Mouse (Mus musculus) E14TG2a.4 (cell line): Measurements from ENCODE around the gene Reg3a.
"Not testable (repeated sequence)": the region's sequence is repeated elsewhere in the genome, so short reads cannot be mapped to it uniquely, and the experiment has no call there.

Experiments
- CTCF ChIP-seq: conservative IDR thresholded peaks from 2 replicates; pipeline ENCODE4 v1.5.1; 2014; ENCODE audit warnings: low read length
- POU5F1 ChIP-seq: IDR thresholded peaks from 2 replicates; pipeline ENCODE4 v1.6.1; 2014; ENCODE audit warnings: low read length, borderline replicate concordance

- not testable (repeated sequence) for TF ChIP-seq CTCF, POU5F1
These were observed 41.9 kb downstream of the Reg3a start, which contains the start of gene Reg1 for GRCm38 (mm10) chr6:78422411-78422810.
